Mouse (Mus musculus) forebrain, embryonic 16.5 days (tissue): ENCODE results near the gene Rpl19. TPM values are rescaled to one million over a fixed set of nuclear protein-coding genes. Genes with fewer than 3 reads are reported as not detected.

Experiments used
- ATAC-seq: fragments of 200-750 bp; cut with Nextera tagmentation; 2 replicates; pipeline ENCODE4 v1.8.0; 2017; ENCODE audit warnings: mild to moderate bottlenecking, moderate library complexity
- H3K27ac ChIP-seq: fragments of 300-500 bp; sonication (generic); 2 replicates; pipeline ENCODE4 v1.5.1; 2014; ENCODE audit warnings: low read length, control low read depth
- H3K27me3 ChIP-seq: fragments of 300-500 bp; sonication (generic); replicated peaks from 2 replicates; pipeline ENCODE4 v1.6.1; 2014; ENCODE audit warnings: low read length; ENCODE audit not compliant: control insufficient read depth, insufficient read depth
- H3K36me3 ChIP-seq: fragments of 300-500 bp; sonication (generic); 2 replicates; pipeline ENCODE4 v1.6.1; 2014; ENCODE audit not compliant: control insufficient read depth, insufficient read depth
- H3K4me1 ChIP-seq: fragments of 300-500 bp; sonication (generic); replicated peaks from 2 replicates; pipeline ENCODE4 v1.6.1; 2014; ENCODE audit warnings: low read length; ENCODE audit not compliant: control insufficient read depth, insufficient read depth
- H3K4me2 ChIP-seq: fragments of 300-500 bp; sonication (generic); 2 replicates; pipeline ENCODE4 v1.6.1; 2014; ENCODE audit warnings: mild to moderate bottlenecking, low read length, control low read depth
- H3K4me3 ChIP-seq: fragments of 300-500 bp; sonication (generic); replicated peaks from 2 replicates; pipeline ENCODE4 v1.5.1; 2014; ENCODE audit warnings: mild to moderate bottlenecking, low read length, control low read depth
- H3K9ac ChIP-seq: fragments of 300-500 bp; sonication (generic); replicated peaks from 2 replicates; pipeline ENCODE4 v1.6.1; 2014; ENCODE audit warnings: low read depth, low read length, control low read depth
- H3K9me3 ChIP-seq: fragments of 300-500 bp; sonication (generic); 2 replicates; pipeline ENCODE4 v1.6.1; 2016; ENCODE audit warnings: low read length; ENCODE audit not compliant: control insufficient read depth
- WGBS: fragments of 180-500 bp; shearing (Covaris S2); extraction: QIAGEN DNeasy Blood & Tissue Kit; methylation state at CpG from one replicate; pipeline ENCODE4 v1.1.7; 2014; 5-methylcytosine and 5-hydroxymethylcytosine counted together
- polyA plus RNA-seq: library from polyadenylated mRNA; unstranded; fragments of >200 nt; fragmentation: Nextera tagmentation; extraction: Ambion mirVana; gene quantifications from 2 replicates; pipeline ENCODE4 v1.2.1, GENCODE M21; 2015

Gene Rpl19
- polyA plus RNA-seq, 1 experiment from 2014 or later = 659 TPM

DNA sequence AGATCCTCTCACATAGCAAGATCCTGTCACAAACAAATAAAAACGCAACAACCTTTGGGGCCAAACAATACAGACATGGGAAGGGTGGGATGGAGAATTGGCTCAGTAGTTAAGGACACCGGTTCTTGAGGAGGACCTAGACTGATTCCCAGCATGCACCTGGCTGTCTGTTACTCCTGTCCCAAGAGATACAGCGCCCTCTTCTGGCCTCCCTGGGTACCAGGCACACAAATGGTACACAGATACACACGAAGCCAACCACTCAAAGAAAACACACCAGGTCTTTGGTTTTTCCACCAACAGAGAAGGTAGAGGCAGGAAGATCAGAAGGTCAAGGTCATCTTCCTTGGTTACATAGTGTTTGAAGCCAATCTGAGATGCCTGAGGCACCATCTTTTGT lies 19.1 kb downstream of the Rpl19 start:
- no peak overlapping the region for H3K9ac ChIP-seq
- peaks cover 12% of the 10 kb centered on the region for H3K4me1 ChIP-seq
- H3K4me2 ChIP-seq = no peak overlapping the region
- H3K36me3 ChIP-seq = no peaks in the 10 kb centered on the region
- peaks cover 5% of the 10 kb centered on the region; the same call in 1 of the 2 replicates for H3K27me3 ChIP-seq
- no peak overlapping the region for H3K27ac ChIP-seq
- ATAC-seq = no peak
- no peak overlapping the region for H3K4me3 ChIP-seq
- WGBS = 64% methylated on average over 4 of the region's 4 CpGs
- no peaks in the 10 kb centered on the region for H3K9me3 ChIP-seq

GRCm38 (mm10) chr11:98046466-98046865 lies 20.0 kb downstream of the Rpl19 start:
- Histone ChIP-seq H3K4me2 (no peak overlapping the region), H3K9ac (no peak overlapping the region), H3K36me3 (no peaks in the 10 kb centered on the region), H3K4me3 (no peak overlapping the region), H3K9me3 (no peaks in the 10 kb centered on the region), H3K27ac (no peak overlapping the region), H3K4me1 (peaks cover 13% of the 10 kb centered on the region), H3K27me3 (peaks cover 13% of the 10 kb centered on the region)
- ATAC-seq = no peak
- WGBS = 57% methylated on average over 1 of the region's 1 CpGs

- Histone ChIP-seq H3K27ac (peak overlapping the region; percentile 8; the same call in 1 of the 2 replicates), H3K27me3 (peaks cover 26% of the 10 kb centered on the region), H3K4me2 (no peak overlapping the region), H3K4me3 (no peak overlapping the region), H3K9me3 (no peaks in the 10 kb centered on the region), H3K9ac (no peak overlapping the region), H3K36me3 (no peaks in the 10 kb centered on the region), H3K4me1 (peaks cover 26% of the 10 kb centered on the region)
- ATAC-seq = peak; percentile 79
- 51% methylated on average over 4 of the region's 4 CpGs for WGBS
Observed at GRCm38 (mm10) chr11:98047745-98048144, 21.2 kb downstream of the Rpl19 start.

DNA sequence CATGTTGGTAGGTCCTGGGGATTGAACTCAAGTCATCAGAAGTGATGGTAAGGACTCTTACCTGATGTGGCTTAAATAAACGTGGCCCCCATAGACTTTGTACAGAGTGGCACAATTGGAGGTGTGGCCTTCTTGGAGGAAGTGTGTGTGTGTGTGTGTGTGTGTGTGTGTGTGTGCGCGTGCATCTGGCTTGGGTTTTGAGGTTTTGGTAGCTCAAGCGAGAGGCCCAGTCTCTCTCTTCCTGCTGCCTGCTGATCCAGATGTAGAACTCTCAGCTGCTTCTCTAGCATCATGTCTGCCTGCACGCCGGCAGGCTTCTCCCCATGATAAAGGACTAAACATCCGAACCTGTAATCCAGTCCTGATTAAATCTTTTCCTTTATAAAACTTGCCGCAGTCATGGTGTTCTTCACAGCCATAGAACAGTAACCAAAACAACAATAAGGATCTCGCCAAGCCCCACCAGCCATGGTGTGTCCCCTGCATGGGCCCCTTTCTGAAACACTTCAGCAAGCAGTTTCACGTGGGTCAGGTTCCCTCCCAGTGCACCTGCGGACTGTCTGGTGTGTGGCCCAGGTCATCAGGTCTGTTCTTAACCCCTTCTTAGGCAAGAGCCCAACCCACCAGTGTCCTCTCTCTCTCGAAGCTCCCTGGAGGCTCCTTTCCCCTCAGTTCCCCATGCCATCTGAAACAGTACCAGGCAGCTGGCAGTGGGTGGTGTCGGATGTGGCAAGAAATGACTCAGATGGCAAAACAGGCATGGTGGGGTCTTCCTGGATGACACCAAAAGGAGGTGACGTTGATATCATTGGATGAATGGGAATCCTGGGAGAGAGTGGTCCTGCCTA lies 23.4 kb downstream of the Rpl19 start:
- WGBS = 67% methylated on average over 14 of the region's 14 CpGs
- H3K27me3 ChIP-seq = peaks cover 28% of the 10 kb centered on the region
- ATAC-seq = no peak

DNA sequence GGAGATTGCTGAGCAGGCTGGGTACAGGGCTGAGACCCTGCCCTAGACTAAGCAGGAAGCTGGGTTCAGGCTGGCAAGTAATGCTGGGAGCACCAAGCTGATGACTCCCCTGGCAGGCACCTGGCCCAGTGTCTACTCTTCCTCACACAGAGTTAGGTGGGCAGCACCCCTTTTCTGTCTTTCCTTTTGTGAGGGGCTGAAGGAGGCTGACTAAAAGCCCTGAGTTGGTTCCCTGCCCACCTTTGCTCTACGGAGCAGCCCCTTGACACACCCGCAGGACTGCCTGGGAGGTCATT lies 24.0 kb downstream of the Rpl19 start:
- H3K27ac ChIP-seq = no peak overlapping the region
- H3K27me3 ChIP-seq = peaks cover 28% of the 10 kb centered on the region
- H3K36me3 ChIP-seq = no peaks in the 10 kb centered on the region
- no peak overlapping the region for H3K4me3 ChIP-seq
- peaks cover 35% of the 10 kb centered on the region for H3K4me1 ChIP-seq
- no peaks in the 10 kb centered on the region for H3K9me3 ChIP-seq
- no peak for ATAC-seq
- no peak overlapping the region for H3K9ac ChIP-seq
- WGBS = 14% methylated on average over 2 of the region's 2 CpGs
- H3K4me2 ChIP-seq = no peak overlapping the region

More for the DNA sequence above, 23.4 kb downstream of the Rpl19 start:
- Histone ChIP-seq H3K36me3 (no peaks in the 10 kb centered on the region), H3K27ac (no peak overlapping the region), H3K9ac (no peak overlapping the region), H3K4me2 (no peak overlapping the region), H3K4me3 (no peak overlapping the region), H3K4me1 (peaks cover 35% of the 10 kb centered on the region), H3K9me3 (no peaks in the 10 kb centered on the region)

DNA sequence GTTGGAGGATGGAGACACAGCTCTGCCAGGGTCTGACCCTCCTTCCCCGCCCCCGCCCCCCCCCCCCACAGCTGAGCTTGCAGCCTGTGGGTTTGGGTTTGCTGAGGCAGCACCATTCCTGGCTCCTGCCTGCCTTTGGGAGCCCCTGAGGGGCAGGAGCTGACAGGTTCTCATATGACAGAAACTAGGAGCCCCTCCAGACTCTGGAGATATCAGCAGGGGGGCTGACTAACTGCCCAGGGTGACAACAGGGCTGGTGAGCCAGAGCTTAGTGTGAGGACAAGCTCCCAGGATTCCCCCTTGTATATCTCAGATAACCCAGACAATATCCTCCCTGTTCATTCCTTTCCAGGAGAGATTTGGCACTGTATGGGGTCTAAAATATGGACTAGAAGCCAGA lies 24.4 kb downstream of the Rpl19 start:
- H3K27ac ChIP-seq = no peak overlapping the region
- peaks cover 35% of the 10 kb centered on the region for H3K4me1 ChIP-seq
- H3K9me3 ChIP-seq = no peaks in the 10 kb centered on the region
- H3K9ac ChIP-seq = no peak overlapping the region
- no peak overlapping the region for H3K4me3 ChIP-seq
- ATAC-seq = no peak
- WGBS = 13% methylated on average over 2 of the region's 2 CpGs
- H3K36me3 ChIP-seq = no peaks in the 10 kb centered on the region
- peak overlapping the region; percentile 16; the same call in 1 of the 2 replicates for H3K4me2 ChIP-seq
- peaks cover 28% of the 10 kb centered on the region for H3K27me3 ChIP-seq

DNA sequence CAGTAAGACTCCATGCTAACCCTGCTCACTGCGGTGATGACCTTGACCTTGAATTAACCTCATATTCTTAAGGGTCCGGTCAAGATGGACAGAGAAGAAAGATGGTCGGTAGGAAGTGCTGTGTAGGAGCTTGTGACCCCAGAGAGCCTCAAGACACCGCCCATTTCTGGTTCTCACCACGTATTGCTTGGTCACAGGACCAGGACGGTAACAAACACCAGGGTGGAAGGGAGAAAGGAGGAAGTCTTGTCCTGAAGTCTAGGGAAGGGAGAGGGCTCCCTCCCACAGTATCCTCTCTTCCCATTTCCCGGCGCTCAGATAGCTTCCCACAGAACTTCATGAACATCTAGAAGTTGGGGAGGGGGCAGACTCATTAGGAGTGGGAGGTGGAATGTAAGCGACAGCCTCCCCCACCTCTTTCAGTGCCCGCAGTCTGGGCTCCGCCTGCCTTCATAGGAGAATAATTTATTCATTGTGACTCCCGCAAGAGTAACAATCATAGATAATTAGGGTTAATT lies 25.2 kb downstream of the Rpl19 start:
- Histone ChIP-seq H3K4me2 (peak overlapping the region; percentile 51), H3K27me3 (peaks cover 28% of the 10 kb centered on the region), H3K27ac (no peak overlapping the region), H3K4me1 (peaks cover 35% of the 10 kb centered on the region), H3K9ac (no peak overlapping the region; the same call in 1 of the 2 replicates), H3K36me3 (no peaks in the 10 kb centered on the region), H3K9me3 (no peaks in the 10 kb centered on the region), H3K4me3 (peak overlapping the region; percentile 55)
- WGBS = 7% methylated on average over 12 of the region's 12 CpGs
- ATAC-seq = peak; percentile 32

DNA sequence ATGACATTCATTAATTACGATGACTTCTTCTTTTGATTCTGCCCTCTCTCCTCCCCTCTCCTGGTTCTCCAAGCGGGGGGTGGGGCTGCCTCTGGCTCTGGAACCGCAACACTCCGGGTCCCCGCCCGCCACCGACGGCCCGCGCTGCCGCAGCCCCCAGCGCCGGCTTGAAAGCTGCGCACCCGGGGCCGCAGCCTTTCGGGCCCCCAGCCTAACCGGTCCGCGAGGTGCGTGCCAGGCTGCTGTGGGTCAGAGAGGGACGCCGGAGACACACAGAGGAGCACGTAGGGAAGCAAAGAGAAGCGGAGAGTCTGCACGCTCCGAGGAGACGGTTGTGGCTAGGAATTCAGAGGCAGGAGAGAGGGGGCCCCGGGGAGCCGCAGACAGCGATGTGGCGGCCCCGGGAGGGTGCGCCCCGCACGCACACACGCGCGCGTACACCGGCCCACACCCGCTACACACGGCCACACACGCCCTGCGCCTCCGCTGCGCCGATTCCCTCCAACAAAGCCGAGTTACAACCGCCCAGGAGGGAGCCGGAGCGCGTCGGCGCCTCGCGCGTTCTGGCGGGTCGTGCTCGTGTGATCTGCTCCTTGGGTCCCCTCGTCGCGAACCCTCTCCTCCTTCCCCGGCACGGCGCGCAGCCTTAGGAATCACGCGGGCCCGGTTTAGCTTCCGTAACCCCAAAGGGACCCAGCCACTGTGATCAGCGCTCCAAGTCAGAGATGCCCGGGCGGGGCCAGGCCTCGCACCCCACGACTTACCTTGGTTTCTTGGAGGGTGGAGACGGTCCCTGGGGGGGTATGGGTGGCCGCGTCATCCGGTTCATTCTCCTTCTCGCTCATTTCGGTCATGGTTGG lies 25.8 kb downstream of the Rpl19 start:
- peaks cover 35% of the 10 kb centered on the region for H3K4me1 ChIP-seq
- peak; percentile 51 for ATAC-seq
- H3K36me3 ChIP-seq = no peaks in the 10 kb centered on the region
- peaks cover 28% of the 10 kb centered on the region for H3K27me3 ChIP-seq
- peak overlapping the region; percentile 58 for H3K27ac ChIP-seq
- peak overlapping the region; percentile 55 for H3K4me3 ChIP-seq
- H3K9ac ChIP-seq = peak overlapping the region; percentile 65
- H3K4me2 ChIP-seq = peak overlapping the region; percentile 51
- no peaks in the 10 kb centered on the region for H3K9me3 ChIP-seq
- WGBS = under 1% methylated on average over 83 of the region's 83 CpGs
